Mouse (Mus musculus): ENCODE measurements around the gene Saxo2. TPM values are rescaled to one million over a fixed set of nuclear protein-coding genes. Genes with fewer than 3 reads are reported as not detected.

Saxo2 gene
- polyA plus RNA-seq, 1 experiment from 2014 or later: 0.48 TPM

Other genes starting within 250 kb of the Saxo2 start
- 8.0 and 9.1 TPM in 2 replicates for gene Efl1, start 86 bp upstream of the Saxo2 start, polyA plus RNA-seq (2015; fragmentation: Nextera tagmentation; extraction: Ambion mirVana)
- gene Mex3b, start 218.8 kb upstream of the Saxo2 start, polyA plus RNA-seq (2015; fragmentation: Nextera tagmentation; extraction: Ambion mirVana): 0.41 and 0.56 TPM in 2 replicates